Mouse (Mus musculus) adrenal gland, adult 8-10 months (tissue): ENCODE measurements around the gene Ceacam19. TPM values are rescaled to one million over a fixed set of nuclear protein-coding genes. Genes with fewer than 3 reads are reported as not detected.

ENCODE experiments used
- DNase-seq: peaks from one replicate; pipeline ENCODE4 v3.0.0; 2022
- total RNA-seq, 4 experiments: library from RNA; stranded (reverse); gene quantifications; 2 replicates each; pipeline ENCODE4 v1.2.4; 2022

Gene Ceacam19
- total RNA-seq, 4 experiments from 2014 or later, result not detected

DNA sequence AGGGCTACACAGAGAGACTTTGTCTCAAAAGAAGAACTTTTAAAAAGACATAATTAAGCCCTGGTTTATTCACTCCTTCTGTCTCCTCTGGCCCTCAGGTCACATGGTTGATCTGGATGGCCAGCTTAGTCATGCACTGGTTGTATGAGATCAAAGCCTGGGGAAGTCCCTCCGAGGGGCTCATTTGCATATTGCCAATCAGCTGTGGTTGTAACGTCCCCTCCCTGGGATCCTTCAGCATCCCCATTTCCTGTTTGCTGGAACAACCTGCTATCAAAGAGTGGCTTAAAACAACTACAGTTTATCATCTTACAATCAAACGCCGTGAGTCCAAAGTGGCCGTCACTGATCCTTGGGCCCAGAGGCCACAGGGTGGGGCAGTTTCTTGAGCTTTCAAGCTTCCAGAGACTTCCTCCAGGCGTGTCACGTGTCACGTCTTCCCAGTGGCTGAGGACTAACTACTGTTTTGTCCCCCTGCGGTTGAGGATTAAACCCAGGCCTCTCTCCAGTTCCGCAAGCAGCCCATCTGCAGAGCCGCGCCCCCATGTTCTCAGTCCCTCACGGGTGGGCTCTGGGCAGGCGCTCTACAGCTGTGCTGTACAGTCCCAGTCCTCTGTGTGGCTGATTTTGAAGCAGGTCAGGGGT is 10.9 kb downstream of the Ceacam19 start:
- DNase-seq, result no peak

DNA sequence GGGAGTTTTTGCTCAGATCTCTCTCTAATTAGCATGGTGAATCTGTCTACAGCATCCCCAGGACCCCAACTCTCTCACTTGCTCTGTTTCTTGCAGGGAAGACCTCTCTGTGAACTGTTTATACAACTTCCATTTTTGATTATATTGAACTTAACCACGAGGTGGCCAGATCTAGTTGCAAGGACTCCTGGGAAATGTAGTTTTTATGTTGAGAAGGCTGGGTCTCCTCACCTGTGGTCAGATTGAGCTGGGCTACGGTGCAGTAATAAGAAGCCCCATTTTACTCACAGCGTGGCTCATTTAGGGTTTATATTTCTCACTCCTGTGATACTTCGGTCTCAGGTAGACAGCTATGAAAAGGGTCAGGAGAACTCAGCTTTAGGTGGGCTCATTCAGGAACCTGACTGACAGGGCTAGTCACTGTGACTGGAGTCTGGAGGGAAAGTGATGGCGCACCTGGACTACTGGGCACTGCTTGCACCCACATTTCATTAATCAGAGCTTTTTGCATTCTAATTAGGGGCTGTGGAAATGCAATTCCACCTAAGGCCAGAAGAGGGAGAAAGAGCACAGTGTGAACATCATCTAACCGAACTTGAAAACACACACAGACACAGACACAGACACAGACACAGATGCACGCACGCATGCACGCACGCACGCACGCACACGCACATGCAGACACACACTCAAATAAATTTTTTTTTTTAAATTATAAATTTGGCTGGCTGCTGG is 11.7 kb downstream of the Ceacam19 start:
- no peak for DNase-seq

DNA sequence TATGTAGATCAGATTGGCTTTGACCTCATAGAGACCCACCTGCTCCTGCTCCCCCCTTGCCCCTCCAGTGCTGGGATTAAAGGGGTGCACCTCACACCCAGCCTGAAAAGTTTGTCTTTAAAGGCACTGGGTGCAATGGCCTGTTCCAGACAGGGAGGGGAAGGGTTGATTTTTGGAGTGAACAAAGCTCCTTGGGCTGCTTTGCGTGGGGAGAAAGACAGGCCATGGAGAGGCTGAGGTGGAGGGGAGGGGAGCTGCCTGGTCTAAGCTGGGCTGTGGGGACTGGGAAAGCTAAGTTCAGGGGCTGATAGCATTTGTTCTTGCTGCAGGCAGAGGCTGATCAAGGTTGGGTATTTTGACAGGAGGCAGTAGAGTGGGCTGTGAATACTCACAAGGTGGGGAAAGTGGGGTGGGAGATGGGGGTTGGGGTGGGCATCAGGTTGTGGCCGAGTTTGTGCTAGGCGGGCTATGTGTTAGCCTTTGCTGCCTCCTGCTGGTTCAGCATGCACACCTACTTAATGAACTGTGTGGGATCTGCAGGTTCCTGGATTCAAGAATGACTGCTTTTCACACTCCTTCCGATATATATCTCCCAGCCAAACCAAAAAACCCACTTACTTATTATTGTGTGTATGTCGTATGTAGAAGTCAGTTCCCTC is 15.7 kb downstream of the Ceacam19 start:
- DNase-seq, result no peak

DNA sequence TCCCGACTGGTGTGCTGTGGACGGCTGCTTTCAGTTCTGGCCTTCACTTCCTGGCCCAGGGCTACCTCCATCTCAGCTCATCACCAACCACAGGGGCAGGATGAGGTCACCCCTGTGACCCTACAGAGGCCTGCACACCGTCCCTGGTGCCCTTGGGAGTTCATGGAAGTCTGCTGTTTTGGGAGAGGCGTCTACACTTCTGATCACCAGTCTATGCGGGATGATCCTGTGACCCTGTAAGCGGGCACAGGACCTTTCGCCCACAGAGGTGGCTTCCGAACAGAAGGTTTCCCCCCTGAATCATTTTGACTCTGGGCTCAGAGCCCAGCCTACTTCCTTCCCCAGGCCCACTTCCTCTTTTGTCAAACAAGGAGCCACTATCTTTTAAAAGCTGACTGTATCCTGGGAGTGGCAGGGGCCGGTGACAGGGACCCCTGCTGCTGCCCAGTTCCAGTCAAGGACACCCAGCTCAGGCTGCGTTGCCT is 16.6 kb downstream of the Ceacam19 start:
- no peak for DNase-seq

GRCm38 (mm10) chr7:19867751-19868399 is 19.9 kb downstream of the Ceacam19 start:
- DNase-seq, result no peak

- peak; percentile 63 for DNase-seq
Measured at GRCm38 (mm10) chr7:19866490-19866889, 21.3 kb downstream of the Ceacam19 start.

DNA sequence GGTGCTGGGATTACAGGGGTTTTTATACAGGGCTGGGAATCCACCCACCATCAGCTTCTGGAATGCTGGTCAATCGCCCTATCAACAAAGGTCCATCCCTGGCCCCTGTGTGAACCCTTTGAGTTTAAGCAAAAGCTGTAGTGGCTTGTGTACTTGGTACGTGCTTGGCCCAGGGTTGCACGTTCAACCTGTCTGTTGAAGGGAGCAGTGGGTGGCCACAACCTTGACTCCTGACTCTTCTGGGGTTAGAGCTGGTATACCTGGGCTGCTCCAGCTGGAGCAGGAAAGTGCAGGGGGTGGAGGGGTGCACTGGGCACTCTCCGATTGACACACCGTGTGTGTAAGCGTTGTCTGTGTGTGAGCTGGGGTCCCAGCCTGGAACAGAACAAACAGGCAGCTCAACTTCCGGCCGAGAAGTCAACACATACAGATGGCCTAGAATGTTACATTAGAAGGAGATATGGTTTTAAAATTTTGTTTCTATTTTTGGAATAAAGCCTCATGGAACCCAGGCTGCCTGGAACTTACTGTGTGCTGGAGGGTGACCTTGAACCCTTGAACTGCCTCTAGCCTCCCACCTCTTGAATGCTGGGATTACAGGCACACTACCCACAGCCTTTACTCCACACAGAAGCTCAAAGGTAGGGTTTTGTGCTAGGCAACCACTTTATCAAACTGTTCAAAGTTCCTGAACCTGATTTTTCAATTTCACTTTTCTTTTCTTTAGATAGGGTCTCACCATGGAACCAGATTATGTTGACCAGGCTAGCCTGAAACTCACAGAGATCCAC is 22.3 kb downstream of the Ceacam19 start:
- DNase-seq, result no peak

GRCm38 (mm10) chr7:19864241-19864640 is 23.5 kb downstream of the Ceacam19 start:
- peak; percentile 70 for DNase-seq

DNA sequence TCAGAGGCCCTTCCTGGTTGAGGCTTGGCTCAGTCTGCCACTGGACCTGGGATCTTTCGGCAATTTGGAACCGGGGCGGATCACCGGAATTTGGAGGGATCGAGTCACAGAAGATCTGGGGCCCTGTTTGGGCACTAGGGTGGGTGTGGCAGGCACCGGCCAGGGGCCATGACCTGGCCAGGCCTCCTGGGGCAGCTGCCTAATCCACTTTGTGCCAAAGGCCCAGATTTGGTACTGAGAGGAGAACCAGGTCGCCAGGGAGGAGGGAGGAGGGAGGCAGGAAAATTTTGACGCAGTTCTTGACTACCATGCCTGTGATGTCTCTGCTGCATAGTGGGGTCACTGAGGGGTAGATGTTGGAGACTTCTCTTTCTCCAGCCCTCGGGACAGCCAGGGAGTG is 26.6 kb downstream of the Ceacam19 start, which contains the start of gene Ceacam16:
Gene Ceacam16, minus strand, starts transcription at position 101 of the 400 bp plus-strand sequence.
- DNase-seq, result no peak

GRCm38 (mm10) chr7:19859740-19860139 is 28.0 kb downstream of the Ceacam19 start:
- no peak for DNase-seq

GRCm38 (mm10) chr7:19856283-19856682 is 31.5 kb downstream of the Ceacam19 start:
- no peak for DNase-seq

DNA sequence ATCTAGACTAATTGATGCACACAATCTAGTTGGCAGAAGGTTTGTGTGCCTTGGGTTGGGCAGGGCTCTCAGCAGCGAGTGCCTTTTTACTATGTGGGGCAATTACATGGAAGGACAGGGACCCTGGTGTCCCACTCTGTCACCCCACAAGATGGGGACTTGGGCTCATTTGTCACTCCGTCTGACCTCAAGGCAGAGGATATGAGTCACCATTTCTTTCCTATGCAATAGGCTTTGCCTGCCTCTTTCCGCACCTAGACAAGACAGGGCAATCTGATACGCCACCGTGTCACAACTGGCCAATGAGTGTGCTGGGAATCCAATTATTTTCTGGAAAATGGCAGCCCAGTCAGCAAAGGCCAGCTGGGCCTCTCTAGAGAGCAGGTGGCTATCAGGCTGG is 32.1 kb downstream of the Ceacam19 start:
- no peak for DNase-seq

DNA sequence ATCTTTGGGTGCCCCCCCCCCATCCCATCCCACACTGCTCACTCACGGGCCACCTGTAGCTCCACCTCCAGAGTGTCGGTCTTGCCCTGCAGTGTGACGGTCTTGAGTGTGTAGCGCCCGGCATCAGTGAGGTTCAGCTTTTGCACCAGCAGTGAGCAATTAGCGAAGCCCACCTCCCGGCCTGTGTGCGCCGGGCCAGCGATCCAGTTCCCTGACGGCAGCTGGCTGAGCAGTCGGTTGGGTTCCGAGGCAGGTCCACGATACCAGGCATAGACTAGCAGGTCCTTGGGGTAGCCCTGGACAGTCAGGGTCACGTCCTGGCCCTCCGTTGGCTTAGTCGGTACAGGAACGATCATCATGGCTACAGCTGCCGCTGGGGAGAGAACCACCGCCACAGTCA is 34.2 kb downstream of the Ceacam19 start:
- DNase-seq, result no peak

GRCm38 (mm10) chr7:19851858-19852570 is 35.8 kb downstream of the Ceacam19 start, which contains the start of gene Gm19345:
Gm19345 (plus strand) TSS chr7:19852003.
- DNase-seq, result no peak

DNA sequence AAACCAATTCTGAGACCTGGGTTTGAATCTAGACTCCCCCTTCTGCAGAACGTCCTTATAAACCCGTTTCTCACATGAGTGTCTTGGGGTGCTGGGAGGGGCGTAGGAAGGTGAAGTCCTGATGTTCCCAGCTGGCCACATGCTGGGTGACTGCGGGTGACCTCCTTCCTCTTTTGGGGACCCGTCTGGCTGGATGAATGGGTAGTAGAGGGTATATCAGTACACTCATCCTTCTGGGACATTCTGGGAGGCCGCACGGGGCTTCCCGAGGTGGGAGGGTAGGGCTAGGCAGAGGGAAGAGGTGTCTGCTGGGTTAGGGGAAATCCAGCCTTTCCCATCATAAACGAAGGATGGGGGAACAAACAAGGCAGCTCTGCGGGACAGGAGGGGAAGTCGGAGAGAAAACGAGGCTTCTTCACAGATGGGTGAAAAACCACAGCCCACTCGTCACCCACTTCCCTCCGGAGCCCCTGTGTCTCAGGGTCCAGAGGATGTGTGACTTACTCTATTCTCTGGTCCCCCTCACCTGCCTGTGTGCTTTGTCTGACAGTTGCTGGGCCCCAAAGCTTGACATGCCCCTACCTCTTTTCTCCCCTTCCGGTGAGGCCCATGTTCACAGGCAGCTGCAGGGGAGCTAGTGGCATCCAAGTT is 43.1 kb downstream of the Ceacam19 start:
- no peak for DNase-seq

DNA sequence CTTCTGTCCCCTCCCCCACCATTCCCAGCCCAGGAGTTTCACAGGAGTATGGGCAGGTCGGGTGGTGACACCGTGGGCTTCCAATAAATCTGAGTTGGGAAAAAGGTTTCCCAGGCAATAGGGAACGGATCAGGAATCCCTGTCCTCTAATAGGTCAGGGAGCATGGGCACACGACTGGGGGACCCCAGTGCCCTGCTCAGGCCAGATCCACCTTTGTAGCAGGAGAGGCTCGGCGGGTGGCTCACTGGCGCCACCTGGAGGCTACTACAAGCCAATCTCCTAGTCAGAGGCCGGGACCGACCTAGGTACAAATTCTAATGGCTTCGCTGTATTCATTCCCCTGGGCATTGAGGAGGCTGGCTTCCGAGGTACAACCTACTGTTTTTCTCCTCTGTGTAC is 44.2 kb downstream of the Ceacam19 start:
- no peak for DNase-seq

DNA sequence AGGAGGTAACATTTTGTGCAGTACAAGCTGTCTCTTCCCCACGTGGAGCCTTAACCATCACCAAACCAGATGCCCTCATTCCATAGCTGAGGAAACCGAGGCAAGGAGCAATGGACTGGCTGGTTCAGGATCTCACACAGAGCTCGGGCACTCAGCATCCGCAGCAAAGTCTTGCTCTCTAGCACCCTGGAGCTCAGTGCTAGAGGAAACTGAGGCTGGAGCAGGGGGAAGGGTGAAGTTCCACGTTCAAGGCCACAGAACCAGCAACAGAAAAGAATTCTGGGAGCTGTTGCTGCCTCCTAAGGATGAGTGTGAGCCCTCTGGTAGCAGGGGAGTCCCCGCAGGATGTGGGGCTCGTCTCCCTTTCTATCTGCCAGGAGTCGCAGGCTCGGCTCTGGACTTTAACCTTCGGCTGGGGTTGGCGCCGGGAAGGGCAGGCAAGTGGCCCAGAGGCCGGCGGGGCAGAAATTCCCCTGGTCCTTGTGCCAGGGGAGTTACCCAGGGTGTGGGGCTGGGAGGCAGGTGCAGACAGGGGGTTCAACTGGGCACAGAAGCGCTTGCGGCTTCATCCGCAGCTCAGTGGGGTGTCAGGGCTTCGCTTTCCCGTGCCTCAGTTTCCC is 44.8 kb downstream of the Ceacam19 start:
- no peak for DNase-seq

- no peak for DNase-seq
Measured at GRCm38 (mm10) chr7:19841686-19842413, 45.9 kb downstream of the Ceacam19 start.

GRCm38 (mm10) chr7:19840936-19841335 is 46.8 kb downstream of the Ceacam19 start:
- no peak for DNase-seq

- no peak for DNase-seq
Measured at GRCm38 (mm10) chr7:19840371-19840770, 47.4 kb downstream of the Ceacam19 start.
